Mouse (Mus musculus) layer of hippocampus, postnatal 14 days (tissue): ENCODE measurements around the gene Mindy4b-ps. TPM values are rescaled to one million over a fixed set of nuclear protein-coding genes. Genes with fewer than 3 reads are reported as not detected.
A peak's percentile ranks its signal among the peaks of the same experiment; 100 is the strongest.

ENCODE experiments used
- DNase-seq, 2 experiments: peaks; one replicate each; pipeline ENCODE4 v3.0.0; 2021 to 2022; ENCODE audit warnings: low spot score in 2 of 2, mixed read lengths in 1 of 2
- total RNA-seq, 2 experiments: library from RNA; stranded (reverse); gene quantifications; 2 replicates each; pipeline ENCODE4 v1.2.3; 2021

Gene Mindy4b-ps
- total RNA-seq, 2 experiments from 2014 or later: 0.81 to 0.93 TPM

GRCm38 (mm10) chr3:58785863-58786262, 36.2 kb downstream of the Mindy4b-ps start:
- peak; percentile 71 to 86 for DNase-seq

GRCm38 (mm10) chr3:58784219-58785092, 37.7 kb downstream of the Mindy4b-ps start:
- DNase-seq: peak in 1 of 2 experiments; percentile 44

- DNase-seq: no peak
Measured at GRCm38 (mm10) chr3:58783602-58784218, 38.4 kb downstream of the Mindy4b-ps start.

- DNase-seq: no peak
Measured at GRCm38 (mm10) chr3:58756429-58756828, 65.7 kb downstream of the Mindy4b-ps start.

- no peak for DNase-seq
Measured at GRCm38 (mm10) chr3:58755769-58756168, 66.3 kb downstream of the Mindy4b-ps start.

- DNase-seq: no peak
Measured at GRCm38 (mm10) chr3:58754361-58754760, 67.8 kb downstream of the Mindy4b-ps start.

- DNase-seq: no peak
Measured at GRCm38 (mm10) chr3:58751818-58752620, 70.1 kb downstream of the Mindy4b-ps start.

- DNase-seq: no peak
Measured at GRCm38 (mm10) chr3:58748724-58749123, 73.4 kb downstream of the Mindy4b-ps start.

- DNase-seq: no peak
Measured at GRCm38 (mm10) chr3:58747924-58748323, 74.2 kb downstream of the Mindy4b-ps start.

- DNase-seq: no peak
Measured at GRCm38 (mm10) chr3:58739536-58739935, 82.6 kb downstream of the Mindy4b-ps start.

Other genes with a start within 250 kb of the Mindy4b-ps start
- 100 to 1,000 TPM; 164 to 166 TPM for gene Selenot, start 245.7 kb downstream of the Mindy4b-ps start, total RNA-seq
- gene Erich6, start 185.1 kb downstream of the Mindy4b-ps start, total RNA-seq: 1 to 10 TPM in 1 of 2 experiments, under 1 TPM in 1; 0.58 to 1.5 TPM
- 10 to 100 TPM; 18.8 to 20.2 TPM for gene Siah2, start 129.9 kb downstream of the Mindy4b-ps start, total RNA-seq
- 1 to 10 TPM; 3.0 to 3.1 TPM for gene Clrn1, start 63.0 kb upstream of the Mindy4b-ps start, total RNA-seq
- gene Med12l, start 183.5 kb upstream of the Mindy4b-ps start, total RNA-seq: 10 to 100 TPM; 37.5 to 37.7 TPM